Mouse (Mus musculus) forebrain, embryonic 10.5 days (tissue): ENCODE measurements around the gene Fam69a. TPM values are rescaled to one million over a fixed set of nuclear protein-coding genes. Genes with fewer than 3 reads are reported as not detected.
A peak's percentile ranks its signal among the peaks of the same experiment; 100 is the strongest.
"Not testable (repeated sequence)": the region's sequence is repeated elsewhere in the genome, so short reads cannot be mapped to it uniquely, and the experiment has no call there.

Source experiments
- DNase-seq: peaks from one replicate; pipeline ENCODE4 v3.0.0-alpha.2; 2017; ENCODE audit warnings: low spot score; ENCODE audit errors: extremely low spot score
- H3K27ac ChIP-seq: fragments of 300-500 bp; sonication (generic); 2 replicates; pipeline ENCODE4 v1.5.1; 2016; ENCODE audit warnings: mild to moderate bottlenecking
- H3K27me3 ChIP-seq: fragments of 300-500 bp; sonication (generic); 2 replicates; pipeline ENCODE4 v1.6.1; 2016; ENCODE audit warnings: mild to moderate bottlenecking; ENCODE audit not compliant: poor library complexity, severe bottlenecking
- H3K36me3 ChIP-seq: fragments of 300-500 bp; sonication (generic); replicated peaks from 2 replicates; pipeline ENCODE4 v1.6.1; 2016; ENCODE audit warnings: mild to moderate bottlenecking, moderate library complexity
- H3K4me1 ChIP-seq: fragments of 300-500 bp; sonication (generic); 2 replicates; pipeline ENCODE4 v1.6.1; 2016
- H3K4me3 ChIP-seq: fragments of 300-500 bp; sonication (generic); 2 replicates; pipeline ENCODE4 v1.5.1; 2016; ENCODE audit warnings: mild to moderate bottlenecking, moderate library complexity
- H3K9me3 ChIP-seq: fragments of 300-500 bp; sonication (generic); 2 replicates; pipeline ENCODE4 v1.6.1; 2016; ENCODE audit warnings: mild to moderate bottlenecking, moderate library complexity
- WGBS: fragments of 180-500 bp; shearing (Covaris S2); methylation state at CpG from one replicate; pipeline ENCODE4 v1.1.7; 2016; 5-methylcytosine and 5-hydroxymethylcytosine counted together
- polyA plus RNA-seq: library from polyadenylated mRNA; unstranded; fragments of >200 nt; fragmentation: Nextera tagmentation; extraction: Ambion mirVana; gene quantifications from 2 replicates; pipeline ENCODE4 v1.2.1, GENCODE M21; 2016

Fam69a gene
- polyA plus RNA-seq, result 16.2 and 16.6 TPM in 2 replicates

- H3K27me3 ChIP-seq, result no peaks in the 10 kb centered on the region
- DNase-seq, result peak; percentile 86
- H3K27ac ChIP-seq, result peak within 1 kb of the TSS; percentile 97
- peak within 1 kb of the TSS; percentile 65 for H3K4me3 ChIP-seq
- no peaks in the 10 kb centered on the region for H3K36me3 ChIP-seq
- 4% methylated on average over 88 of the region's 91 CpGs for WGBS
- peaks cover 19% of the 10 kb centered on the region for H3K4me1 ChIP-seq
- no peaks in the 10 kb centered on the region for H3K9me3 ChIP-seq
These were observed at the start of gene Fam69a for GRCm38 (mm10) chr5:107986967-107987834. Gene Fam69a (minus strand): TSS chr5:107987085.

- H3K9me3 ChIP-seq, result no peaks in the 10 kb centered on the region
- H3K36me3 ChIP-seq, result no peaks in the 10 kb centered on the region
- H3K27ac ChIP-seq, result no peak overlapping the region
- 55% methylated on average over 2 of the region's 2 CpGs for WGBS
- H3K27me3 ChIP-seq, result no peaks in the 10 kb centered on the region
- no peak for DNase-seq
- H3K4me3 ChIP-seq, result no peak overlapping the region
- H3K4me1 ChIP-seq, result no peaks in the 10 kb centered on the region
These were observed 48.6 kb upstream of the Fam69a start for GRCm38 (mm10) chr5:108035523-108035922.

- DNase-seq, result no peak
- Histone ChIP-seq H3K4me1 (no peaks in the 10 kb centered on the region), H3K27ac (no peak overlapping the region), H3K36me3 (no peaks in the 10 kb centered on the region), H3K4me3 (no peak overlapping the region), H3K27me3 (no peaks in the 10 kb centered on the region), H3K9me3 (0 out of 2 replicates have a peak, but pooled peaks cover 2% of the 10 kb centered on the region)
- WGBS, result 43% methylated on average over 4 of the region's 4 CpGs
These were observed 47.3 kb upstream of the Fam69a start for GRCm38 (mm10) chr5:108034194-108034593.

- no peak for DNase-seq
- Histone ChIP-seq H3K36me3 (no peaks in the 10 kb centered on the region), H3K27ac (no peak overlapping the region), H3K4me3 (no peak overlapping the region), H3K9me3 (0 out of 2 replicates have a peak, but pooled peaks cover 3% of the 10 kb centered on the region), H3K27me3 (no peaks in the 10 kb centered on the region), H3K4me1 (no peaks in the 10 kb centered on the region)
- 95% methylated on average over 4 of the region's 4 CpGs for WGBS
These were observed 44.4 kb upstream of the Fam69a start for GRCm38 (mm10) chr5:108031267-108031666.

- Histone ChIP-seq H3K27ac (no peak overlapping the region), H3K27me3 (no peaks in the 10 kb centered on the region), H3K36me3 (no peaks in the 10 kb centered on the region), H3K4me3 (no peak overlapping the region), H3K4me1 (no peaks in the 10 kb centered on the region), H3K9me3 (0 out of 2 replicates have a peak, but pooled peaks cover 3% of the 10 kb centered on the region)
- WGBS, result 88% methylated on average over 2 of the region's 2 CpGs
- DNase-seq, result no peak
These were observed 43.1 kb upstream of the Fam69a start for GRCm38 (mm10) chr5:108029968-108030367.

- not testable (repeated sequence) for H3K27me3 ChIP-seq, DNase-seq, H3K36me3 ChIP-seq, H3K4me3 ChIP-seq, H3K4me1 ChIP-seq, H3K9me3 ChIP-seq, H3K27ac ChIP-seq
- 88% methylated on average over 7 of the region's 7 CpGs for WGBS
These were observed 42.1 kb upstream of the Fam69a start for GRCm38 (mm10) chr5:108028797-108029536.

GRCm38 (mm10) chr5:108028230-108028629 lies 41.3 kb upstream of the Fam69a start:
- no peak overlapping the region for H3K4me3 ChIP-seq
- 0 out of 2 replicates have a peak, but pooled peaks cover 3% of the 10 kb centered on the region for H3K9me3 ChIP-seq
- 92% methylated on average over 4 of the region's 4 CpGs for WGBS
- no peaks in the 10 kb centered on the region for H3K27me3 ChIP-seq
- H3K4me1 ChIP-seq, result no peaks in the 10 kb centered on the region
- H3K36me3 ChIP-seq, result no peaks in the 10 kb centered on the region
- H3K27ac ChIP-seq, result no peak overlapping the region
- no peak for DNase-seq

- 83% methylated on average over 3 of the region's 3 CpGs for WGBS
- Histone ChIP-seq H3K27ac (no peak overlapping the region), H3K4me1 (no peaks in the 10 kb centered on the region), H3K27me3 (no peaks in the 10 kb centered on the region), H3K9me3 (no peaks in the 10 kb centered on the region), H3K36me3 (no peaks in the 10 kb centered on the region), H3K4me3 (no peak overlapping the region)
- DNase-seq, result no peak
These were observed 34.5 kb upstream of the Fam69a start for GRCm38 (mm10) chr5:108021346-108021745.

- Histone ChIP-seq H3K4me3 (no peak overlapping the region), H3K9me3 (no peaks in the 10 kb centered on the region), H3K27ac (no peak overlapping the region), H3K27me3 (no peaks in the 10 kb centered on the region), H3K36me3 (no peaks in the 10 kb centered on the region), H3K4me1 (no peaks in the 10 kb centered on the region)
- no peak for DNase-seq
- WGBS, result 25% methylated on average over 2 of the region's 2 CpGs
These were observed 32.5 kb upstream of the Fam69a start for GRCm38 (mm10) chr5:108019367-108019766.

GRCm38 (mm10) chr5:108017232-108017631 lies 30.3 kb upstream of the Fam69a start:
- no peak overlapping the region for H3K27ac ChIP-seq
- no peaks in the 10 kb centered on the region for H3K27me3 ChIP-seq
- H3K36me3 ChIP-seq, result no peaks in the 10 kb centered on the region
- no peak for DNase-seq
- WGBS, result 95% methylated on average over 2 of the region's 2 CpGs
- no peaks in the 10 kb centered on the region for H3K4me1 ChIP-seq
- no peak overlapping the region for H3K4me3 ChIP-seq
- H3K9me3 ChIP-seq, result no peaks in the 10 kb centered on the region

GRCm38 (mm10) chr5:108015422-108015821 lies 28.5 kb upstream of the Fam69a start:
- no peak overlapping the region for H3K27ac ChIP-seq
- H3K9me3 ChIP-seq, result no peaks in the 10 kb centered on the region
- no peaks in the 10 kb centered on the region for H3K4me1 ChIP-seq
- H3K4me3 ChIP-seq, result no peak overlapping the region
- H3K36me3 ChIP-seq, result no peaks in the 10 kb centered on the region
- WGBS, result 89% methylated on average over 7 of the region's 7 CpGs
- DNase-seq, result no peak
- H3K27me3 ChIP-seq, result no peaks in the 10 kb centered on the region

- Histone ChIP-seq H3K4me3 (no peak overlapping the region), H3K27ac (no peak overlapping the region), H3K27me3 (no peaks in the 10 kb centered on the region), H3K36me3 (no peaks in the 10 kb centered on the region), H3K4me1 (no peaks in the 10 kb centered on the region), H3K9me3 (no peaks in the 10 kb centered on the region)
- no peak for DNase-seq
- WGBS, result 21% methylated on average over 1 of the region's 1 CpGs
These were observed 27.3 kb upstream of the Fam69a start for GRCm38 (mm10) chr5:108014173-108014572.

GRCm38 (mm10) chr5:108009721-108010120 lies 22.8 kb upstream of the Fam69a start:
- no peaks in the 10 kb centered on the region for H3K9me3 ChIP-seq
- H3K27me3 ChIP-seq, result no peaks in the 10 kb centered on the region
- 41% methylated on average over 2 of the region's 2 CpGs for WGBS
- H3K4me3 ChIP-seq, result no peak overlapping the region
- no peak for DNase-seq
- H3K36me3 ChIP-seq, result no peaks in the 10 kb centered on the region
- no peaks in the 10 kb centered on the region for H3K4me1 ChIP-seq
- H3K27ac ChIP-seq, result no peak overlapping the region
